Mouse (Mus musculus) hindbrain, embryonic 14.5 days (tissue): ENCODE measurements at regions not wholly inside any gene's neighbourhood (a gene's known extent, or its start where the extent isn't known, plus 50 kb on each side); places are given as distances from the start of the nearest gene placed in this dataset.

Source experiments
- ATAC-seq: fragments of 200-750 bp; cut with Nextera tagmentation; 2 replicates; pipeline ENCODE4 v1.8.0; 2017; ENCODE audit warnings: moderate number of reproducible peaks, mild to moderate bottlenecking, moderate TSS enrichment, moderate library complexity; ENCODE audit not compliant: low FRiP score
- DNase-seq: peaks from one replicate; pipeline ENCODE4 v3.0.0-alpha.2; 2015; ENCODE audit warnings: low spot score
- H3K27ac ChIP-seq: fragments of 300-500 bp; sonication (generic); 2 replicates; pipeline ENCODE4 v1.5.1; 2014; ENCODE audit warnings: mild to moderate bottlenecking, moderate library complexity
- H3K27me3 ChIP-seq: fragments of 300-500 bp; sonication (generic); 2 replicates; pipeline ENCODE4 v1.6.1; 2014; ENCODE audit warnings: mild to moderate bottlenecking, low read length, mixed read lengths; ENCODE audit not compliant: control insufficient read depth, insufficient read depth
- H3K36me3 ChIP-seq: fragments of 300-500 bp; sonication (generic); replicated peaks from 2 replicates; pipeline ENCODE4 v1.6.1; 2014; ENCODE audit not compliant: control insufficient read depth, insufficient read depth
- H3K4me1 ChIP-seq: fragments of 300-500 bp; sonication (generic); replicated peaks from 2 replicates; pipeline ENCODE4 v1.6.1; 2014; ENCODE audit warnings: antibody characterized with exemption, low read length, mixed read lengths; ENCODE audit not compliant: control insufficient read depth, insufficient read depth
- H3K4me2 ChIP-seq: fragments of 300-500 bp; sonication (generic); replicated peaks from 2 replicates; pipeline ENCODE4 v1.6.1; 2014; ENCODE audit warnings: mild to moderate bottlenecking, moderate library complexity
- H3K4me3 ChIP-seq: fragments of 300-500 bp; sonication (generic); replicated peaks from 2 replicates; pipeline ENCODE4 v1.5.1; 2014; ENCODE audit warnings: mild to moderate bottlenecking, low read length
- H3K9ac ChIP-seq: fragments of 300-500 bp; sonication (generic); 2 replicates; pipeline ENCODE4 v1.6.1; 2014
- H3K9me3 ChIP-seq: fragments of 300-500 bp; sonication (generic); 2 replicates; pipeline ENCODE4 v1.6.1; 2016; ENCODE audit warnings: low read length; ENCODE audit not compliant: control insufficient read depth
- WGBS: fragments of 180-500 bp; shearing (Covaris S2); extraction: QIAGEN DNeasy Blood & Tissue Kit; methylation state at CpG from one replicate; pipeline ENCODE4 v1.1.7; 2014; 5-methylcytosine and 5-hydroxymethylcytosine counted together

DNA sequence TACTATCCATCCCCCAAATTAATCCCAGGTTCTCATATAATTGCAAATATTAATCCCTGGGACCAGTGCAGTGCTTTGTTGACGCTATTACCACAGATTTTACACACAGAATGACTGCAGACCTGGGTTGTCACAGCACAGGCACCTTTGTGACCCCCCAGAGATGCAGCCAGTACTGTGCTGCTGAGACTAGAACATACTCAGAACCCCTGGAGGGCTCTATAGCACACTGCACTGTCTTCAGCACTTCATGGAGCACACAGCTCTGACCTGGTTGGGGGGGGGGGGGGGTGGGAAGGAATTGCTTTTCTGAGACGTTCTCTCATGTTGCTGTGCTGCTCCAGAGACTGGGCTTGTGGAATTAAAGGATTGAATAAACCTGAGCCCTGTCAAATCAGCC is 154.9 kb upstream of the Gm34302 start:
- WGBS: 41% methylated on average over 2 of the region's 2 CpGs
- Histone ChIP-seq H3K9me3 (no peaks in the 10 kb centered on the region), H3K9ac (no peak overlapping the region), H3K27me3 (no peaks in the 10 kb centered on the region), H3K4me2 (no peak overlapping the region), H3K36me3 (no peaks in the 10 kb centered on the region), H3K27ac (no peak overlapping the region), H3K4me1 (no peaks in the 10 kb centered on the region), H3K4me3 (no peak overlapping the region)
- DNase-seq (no peak), ATAC-seq (no peak)

DNA sequence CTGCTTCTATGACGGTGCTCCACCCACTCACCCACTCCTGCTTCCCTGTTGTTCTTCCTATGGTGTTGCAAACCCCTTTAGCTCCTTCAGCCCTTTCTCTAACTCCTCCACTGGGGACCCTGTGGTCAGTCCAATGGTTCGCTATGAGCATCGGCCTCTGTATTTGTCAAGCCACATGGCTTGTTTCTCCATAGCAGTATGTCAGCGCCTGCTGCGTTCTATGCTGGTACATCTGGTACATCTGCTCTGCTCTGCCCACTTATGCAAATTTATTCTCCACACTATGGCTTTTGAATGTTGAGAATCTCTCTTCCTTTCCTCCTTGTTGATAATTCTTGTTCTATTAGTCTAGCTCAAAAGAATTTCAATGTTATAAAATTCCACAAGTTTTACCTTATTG is 154.2 kb upstream of the Gm34302 start:
- ATAC-seq (peak; percentile 55; the same call in 1 of the 2 replicates), DNase-seq (no peak)
- Histone ChIP-seq H3K4me3 (no peak overlapping the region), H3K9me3 (no peaks in the 10 kb centered on the region), H3K9ac (no peak overlapping the region), H3K27me3 (no peaks in the 10 kb centered on the region), H3K4me2 (no peak overlapping the region), H3K36me3 (no peaks in the 10 kb centered on the region), H3K4me1 (no peaks in the 10 kb centered on the region), H3K27ac (no peak overlapping the region)
- 56% methylated on average over 5 of the region's 5 CpGs for WGBS

DNA sequence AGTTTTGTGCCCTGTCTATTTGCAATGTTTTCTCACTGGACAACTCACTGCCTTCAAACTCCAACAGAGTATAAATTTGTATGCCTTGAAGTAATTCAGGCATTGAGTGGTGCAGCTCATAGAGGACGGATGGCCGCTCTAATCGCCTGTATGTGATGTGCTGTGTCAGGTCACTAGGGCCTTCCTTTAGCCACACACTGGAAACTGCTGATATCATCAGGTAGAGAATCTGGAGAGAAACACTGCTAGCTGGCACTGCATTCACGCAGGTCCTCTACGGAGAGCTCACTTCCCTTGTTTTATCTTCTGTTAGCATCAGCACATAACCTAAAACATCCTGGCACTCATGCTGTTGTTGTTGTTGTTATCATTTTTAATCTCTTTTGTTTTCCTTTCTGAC is 144.0 kb upstream of the Gm34302 start:
- Histone ChIP-seq H3K4me1 (no peaks in the 10 kb centered on the region), H3K27ac (no peak overlapping the region), H3K27me3 (no peaks in the 10 kb centered on the region), H3K4me3 (no peak overlapping the region), H3K9ac (no peak overlapping the region), H3K9me3 (no peaks in the 10 kb centered on the region), H3K4me2 (no peak overlapping the region), H3K36me3 (no peaks in the 10 kb centered on the region)
- WGBS: 68% methylated on average over 5 of the region's 5 CpGs
- DNase-seq: no peak
- ATAC-seq: no peak

DNA sequence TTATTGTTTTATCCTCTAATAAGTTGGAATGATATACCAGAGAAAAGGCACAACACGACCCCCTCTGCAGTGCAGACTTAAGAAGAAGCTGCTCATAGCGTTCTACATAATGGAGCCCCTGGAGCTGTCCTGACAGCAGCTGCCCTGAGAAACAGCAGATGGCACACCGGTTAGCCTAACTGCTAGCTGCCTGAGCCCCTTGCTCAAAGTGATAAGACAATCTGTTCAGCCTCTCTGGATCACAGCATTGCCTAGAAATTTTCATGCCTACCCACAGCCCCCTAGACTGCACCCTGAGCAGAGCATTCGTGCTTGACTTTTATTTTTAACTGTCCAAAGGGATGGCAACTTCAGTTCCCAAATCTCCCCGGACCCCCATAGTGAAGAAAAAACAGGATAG is 132.4 kb upstream of the Gm34302 start:
- no peaks in the 10 kb centered on the region for H3K36me3 ChIP-seq
- H3K4me3 ChIP-seq: no peak overlapping the region
- H3K4me2 ChIP-seq: no peak overlapping the region
- H3K9ac ChIP-seq: no peak overlapping the region
- 24% methylated on average over 5 of the region's 5 CpGs for WGBS
- H3K4me1 ChIP-seq: peaks cover 6% of the 10 kb centered on the region; the same call in 1 of the 2 replicates
- peak; percentile 39 for DNase-seq
- peak; percentile 82 for ATAC-seq
- no peaks in the 10 kb centered on the region for H3K9me3 ChIP-seq
- no peaks in the 10 kb centered on the region for H3K27me3 ChIP-seq
- H3K27ac ChIP-seq: 0 out of 2 replicates have a peak overlapping the region, but pooled peaks have one; percentile 34

DNA sequence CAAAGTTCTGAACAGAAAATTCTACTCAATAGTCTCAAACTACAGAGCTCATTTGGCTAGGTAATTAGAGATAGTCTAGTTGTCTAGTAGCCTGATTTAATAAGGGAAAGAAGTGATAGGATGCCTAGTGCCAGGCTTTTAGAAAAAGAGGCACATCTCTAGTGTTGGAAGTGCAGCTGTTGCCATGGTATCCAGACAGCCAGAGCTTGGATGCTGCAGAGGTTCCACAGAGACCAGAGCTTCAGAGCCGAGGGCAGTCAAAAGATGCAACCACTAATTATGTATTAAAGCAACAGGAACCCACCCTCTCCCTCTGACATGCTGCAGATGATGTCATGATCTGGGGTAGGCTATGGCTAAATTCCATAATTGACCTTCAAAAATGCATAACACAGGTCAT is 130.0 kb upstream of the Gm34302 start:
- Histone ChIP-seq H3K27ac (no peak overlapping the region), H3K4me3 (no peak overlapping the region), H3K4me1 (peaks cover 10% of the 10 kb centered on the region; the same call in 1 of the 2 replicates), H3K4me2 (no peak overlapping the region), H3K9ac (no peak overlapping the region), H3K27me3 (no peaks in the 10 kb centered on the region), H3K36me3 (no peaks in the 10 kb centered on the region), H3K9me3 (no peaks in the 10 kb centered on the region)
- 16% methylated on average over 1 of the region's 1 CpGs for WGBS
- ATAC-seq: peak; percentile 75
- DNase-seq: peak; percentile 37

DNA sequence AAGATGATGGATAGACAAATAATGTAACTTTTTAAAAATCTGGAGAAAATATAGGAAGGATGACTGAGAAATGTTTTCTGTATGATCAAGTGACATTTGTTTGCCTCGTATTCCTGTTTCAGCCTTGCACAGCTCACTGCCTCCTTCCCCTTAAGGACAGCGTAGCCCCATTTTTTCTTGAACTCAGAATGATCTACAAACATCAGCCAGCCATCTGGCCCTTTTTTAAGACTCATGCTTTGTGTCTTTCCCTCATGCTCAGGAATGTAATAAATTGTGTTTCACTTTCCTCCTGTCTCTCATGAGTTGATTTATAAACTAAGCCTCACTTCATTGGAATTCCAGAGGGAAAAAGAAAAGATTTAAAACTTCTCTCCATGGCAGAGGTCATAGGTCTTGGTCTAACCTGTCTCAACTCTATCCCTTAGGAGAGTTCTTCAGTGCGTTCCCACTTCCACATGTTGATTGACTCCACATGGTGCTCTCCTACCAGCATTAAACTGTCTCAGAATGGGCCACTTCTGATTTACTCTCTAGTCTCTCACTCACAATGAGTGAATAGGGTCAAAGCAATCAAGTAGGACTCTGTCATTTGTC is 129.2 kb upstream of the Gm34302 start:
- H3K27ac ChIP-seq: no peak overlapping the region
- H3K9me3 ChIP-seq: no peaks in the 10 kb centered on the region
- no peak overlapping the region for H3K9ac ChIP-seq
- H3K36me3 ChIP-seq: no peaks in the 10 kb centered on the region
- 76% methylated on average over 3 of the region's 3 CpGs for WGBS
- no peak overlapping the region for H3K4me3 ChIP-seq
- no peak overlapping the region for H3K4me2 ChIP-seq
- ATAC-seq (no peak), DNase-seq (no peak)
- no peaks in the 10 kb centered on the region for H3K27me3 ChIP-seq
- peaks cover 10% of the 10 kb centered on the region; the same call in 1 of the 2 replicates for H3K4me1 ChIP-seq

DNA sequence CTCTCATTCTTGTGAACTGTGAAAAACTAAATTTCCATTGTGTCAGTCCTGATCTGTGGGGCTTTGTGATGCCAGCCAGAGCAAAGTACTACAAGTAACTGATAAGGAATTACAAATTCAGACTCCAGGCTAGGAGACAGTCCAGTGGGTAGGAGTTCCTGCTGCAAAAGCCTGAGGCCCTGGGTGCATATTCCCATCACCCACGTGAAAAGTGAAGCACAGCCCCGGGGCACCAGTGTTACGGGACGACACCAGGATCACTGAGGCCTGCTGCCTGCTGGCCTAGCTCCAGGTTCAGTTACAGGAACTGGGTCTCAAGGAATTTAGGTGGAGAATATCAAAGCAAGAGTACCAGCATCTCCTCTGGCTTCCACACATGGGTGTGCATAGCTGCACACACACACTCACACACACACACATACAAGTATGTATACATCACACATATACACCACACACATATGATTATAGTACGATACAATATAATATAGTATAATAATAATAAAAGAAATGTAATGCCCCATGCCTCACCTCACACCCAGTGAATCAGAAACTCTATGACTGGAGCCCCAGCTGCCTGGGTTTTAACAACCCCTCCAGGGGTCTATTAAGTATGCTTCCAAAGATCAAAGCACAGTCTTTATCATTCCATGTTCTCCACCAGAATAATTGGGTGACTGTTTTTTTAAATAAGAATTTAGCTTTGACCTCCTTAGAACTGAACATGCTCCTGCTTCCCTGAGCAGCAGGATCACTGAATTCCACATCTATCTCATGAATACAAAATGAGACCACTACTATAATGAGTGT is 126.6 kb upstream of the Gm34302 start:
- Histone ChIP-seq H3K4me2 (no peak overlapping the region), H3K4me1 (peaks cover 10% of the 10 kb centered on the region; the same call in 1 of the 2 replicates), H3K9ac (no peak overlapping the region), H3K9me3 (no peaks in the 10 kb centered on the region), H3K4me3 (no peak overlapping the region), H3K27me3 (no peaks in the 10 kb centered on the region), H3K36me3 (no peaks in the 10 kb centered on the region), H3K27ac (no peak overlapping the region)
- no peak for ATAC-seq
- no peak for DNase-seq
- WGBS: 35% methylated on average over 5 of the region's 5 CpGs

DNA sequence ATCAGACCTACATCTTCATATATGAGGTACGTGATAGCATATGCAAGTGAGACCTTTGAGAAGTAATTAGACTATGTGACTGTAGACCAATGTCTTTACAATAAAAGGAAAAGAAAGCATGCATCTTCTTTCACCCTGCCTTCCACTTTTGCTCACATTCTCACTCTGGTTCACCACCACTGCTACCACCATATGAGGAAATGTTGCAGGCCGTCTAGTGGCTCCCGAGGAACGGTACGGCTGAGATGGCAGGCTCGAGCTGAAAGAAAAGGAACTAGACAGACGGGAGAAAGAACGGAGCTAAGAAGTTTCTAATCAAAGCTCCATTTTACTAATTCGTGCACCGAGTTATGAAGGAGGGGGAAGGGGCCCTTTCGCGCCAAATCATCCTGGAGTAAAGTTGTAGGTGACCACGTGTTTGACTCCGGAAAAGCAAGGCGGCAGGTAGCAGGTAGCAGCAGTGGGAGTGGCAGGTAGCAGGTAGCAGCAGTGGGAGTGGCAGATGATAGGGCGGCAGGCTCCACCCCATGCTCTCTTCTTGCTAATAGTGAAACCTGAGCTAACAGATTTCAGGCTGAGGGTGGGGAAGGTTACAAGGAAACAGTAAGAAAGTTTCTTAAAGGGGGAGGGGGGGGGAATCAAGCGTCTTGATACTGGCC is 125.9 kb upstream of the Gm34302 start:
- Histone ChIP-seq H3K36me3 (no peaks in the 10 kb centered on the region), H3K9ac (no peak overlapping the region), H3K9me3 (no peaks in the 10 kb centered on the region), H3K4me3 (no peak overlapping the region), H3K4me1 (peaks cover 10% of the 10 kb centered on the region; the same call in 1 of the 2 replicates), H3K27me3 (no peaks in the 10 kb centered on the region), H3K4me2 (no peak overlapping the region), H3K27ac (no peak overlapping the region)
- DNase-seq (no peak), ATAC-seq (no peak)
- WGBS: 30% methylated on average over 17 of the region's 17 CpGs
